Mouse (Mus musculus) CH12.LX (cell line): Measurements from ENCODE around the gene Apol7b. TPM values are rescaled to one million over a fixed set of nuclear protein-coding genes. Genes with fewer than 3 reads are reported as not detected.

Experiments
- DNase-seq: peaks from one replicate; pipeline ENCODE4 v3.0.0-alpha.2; 2013; ENCODE audit errors: extremely low read depth
- H3K27ac ChIP-seq: 2 replicates; pipeline ENCODE4 v1.5.1; 2012; ENCODE audit warnings: low read depth, mild to moderate bottlenecking, control low read depth, moderate library complexity; ENCODE audit not compliant: insufficient read depth
- H3K27me3 ChIP-seq: replicated peaks from 2 replicates; pipeline ENCODE3; 2012; ENCODE audit warnings: inconsistent platforms
- H3K36me3 ChIP-seq, 2 experiments: replicated peaks in 1 of 2; 2 replicates each; pipeline versions ENCODE3 to v1.6.1; 2012; ENCODE audit warnings: inconsistent platforms in 1 of 2, low read length in 1 of 2, mild to moderate bottlenecking in 1 of 2, mixed read lengths in 1 of 2, moderate library complexity in 1 of 2; ENCODE audit not compliant: control insufficient read depth in 1 of 2, insufficient read depth in 1 of 2
- H3K4me1 ChIP-seq, 2 experiments: 2 replicates each; pipeline ENCODE4 v1.6.1; 2012; ENCODE audit warnings: inconsistent platforms in 1 of 2, moderate library complexity in 1 of 2; ENCODE audit not compliant: insufficient read depth in 2 of 2, control insufficient read depth in 1 of 2
- H3K4me2 ChIP-seq: 2 replicates; pipeline ENCODE4 v1.6.1; 2012; ENCODE audit warnings: low read depth, mild to moderate bottlenecking, control low read depth; ENCODE audit not compliant: poor library complexity, insufficient read depth, severe bottlenecking
- H3K4me3 ChIP-seq, 3 experiments: fragments of 150-350 bp in 1 of 3; sonication (generic) in 1 of 3; replicated peaks in 1 of 3; 2 replicates each; pipeline versions ENCODE3 to v1.5.1; 2011 to 2012; ENCODE audit warnings: low read depth in 2 of 3, low read length in 2 of 3, mild to moderate bottlenecking in 2 of 3, moderate library complexity in 2 of 3, control low read depth in 1 of 3, improper control_type of control experiment in 1 of 3, inconsistent platforms in 1 of 3, mixed read lengths in 1 of 3; ENCODE audit not compliant: poor library complexity in 1 of 3
- H3K79me2 ChIP-seq: replicated peaks from 2 replicates; pipeline ENCODE4 v1.6.1; 2012; ENCODE audit warnings: mild to moderate bottlenecking, moderate library complexity; ENCODE audit not compliant: control insufficient read depth, poor library complexity, insufficient read depth, severe bottlenecking; ENCODE audit errors: extremely low read depth
- H3K9ac ChIP-seq: 2 replicates; pipeline ENCODE4 v1.6.1; 2012; ENCODE audit warnings: low read depth, mild to moderate bottlenecking, control low read depth, moderate library complexity; ENCODE audit not compliant: insufficient read depth
- H3K9me3 ChIP-seq: replicated peaks from 2 replicates; pipeline ENCODE3; 2012; ENCODE audit warnings: low read length, inconsistent platforms, mixed read lengths
- BHLHE40 ChIP-seq: IDR thresholded peaks from 2 replicates; pipeline ENCODE4 v1.6.1; 2011; ENCODE audit warnings: mild to moderate bottlenecking, low read depth, low read length, improper control_type of control experiment
- CHD1 ChIP-seq: IDR thresholded peaks from 2 replicates; pipeline ENCODE4 v1.6.1; 2012; ENCODE audit warnings: low read depth, low read length, improper control_type of control experiment, inconsistent platforms
- CHD2 ChIP-seq: IDR thresholded peaks from 2 replicates; pipeline ENCODE4 v1.6.1; 2011; ENCODE audit warnings: low read length, improper control_type of control experiment
- E2F4 ChIP-seq: IDR thresholded peaks from 2 replicates; pipeline ENCODE4 v1.6.1; 2011; ENCODE audit warnings: low read depth, low read length, improper control_type of control experiment; ENCODE audit not compliant: insufficient replicate concordance
- ELF1 ChIP-seq: IDR thresholded peaks from 2 replicates; pipeline ENCODE4 v1.6.1; 2014; ENCODE audit warnings: low read depth, mild to moderate bottlenecking, inconsistent platforms, low read length, improper control_type of control experiment
- EP300 ChIP-seq: IDR thresholded peaks from 2 replicates; pipeline ENCODE4 v1.6.1; 2011; ENCODE audit warnings: low read length, improper control_type of control experiment
- HCFC1 ChIP-seq: IDR thresholded peaks from 2 replicates; pipeline ENCODE4 v1.6.1; 2012; ENCODE audit warnings: low read depth, mild to moderate bottlenecking, inconsistent platforms, low read length, improper control_type of control experiment
- IRF4 ChIP-seq: IDR thresholded peaks from 2 replicates; pipeline ENCODE4 v1.6.1; 2014; ENCODE audit warnings: low read depth, mild to moderate bottlenecking, inconsistent platforms, low read length, improper control_type of control experiment
- JUN ChIP-seq: IDR thresholded peaks from 2 replicates; pipeline ENCODE4 v1.6.1; 2011; ENCODE audit warnings: low read depth, mild to moderate bottlenecking, low read length, improper control_type of control experiment, moderate library complexity; ENCODE audit not compliant: insufficient read depth
- JUND ChIP-seq: conservative IDR thresholded peaks from 2 replicates; pipeline ENCODE4 v1.6.1; 2011; ENCODE audit warnings: low read depth, low read length, improper control_type of control experiment
- MAFK ChIP-seq: IDR thresholded peaks from 2 replicates; pipeline ENCODE4 v1.6.1; 2011; ENCODE audit warnings: low read length, improper control_type of control experiment; ENCODE audit not compliant: insufficient replicate concordance
- MAX ChIP-seq: IDR thresholded peaks from 2 replicates; pipeline ENCODE4 v1.6.1; 2011; ENCODE audit warnings: low read length, improper control_type of control experiment
- MAZ ChIP-seq: IDR thresholded peaks from 2 replicates; pipeline ENCODE4 v1.6.1; 2012; ENCODE audit warnings: low read depth, mild to moderate bottlenecking, inconsistent platforms, low read length, improper control_type of control experiment, moderate library complexity
- MEF2A ChIP-seq: IDR thresholded peaks from 2 replicates; pipeline ENCODE4 v1.6.1; 2014; ENCODE audit warnings: low read depth, mild to moderate bottlenecking, inconsistent platforms, low read length, improper control_type of control experiment, borderline replicate concordance
- MXI1 ChIP-seq: IDR thresholded peaks from 2 replicates; pipeline ENCODE4 v1.6.1; 2011; ENCODE audit warnings: mild to moderate bottlenecking, low read depth, low read length, improper control_type of control experiment
- PAX5 ChIP-seq: IDR thresholded peaks from 2 replicates; pipeline ENCODE4 v1.6.1; 2012; ENCODE audit warnings: low read length, inconsistent platforms, mixed read lengths
- POLR2A ChIP-seq: IDR thresholded peaks from 2 replicates; pipeline ENCODE4 v1.6.1; 2011; ENCODE audit warnings: low read depth, mild to moderate bottlenecking, improper control_type of control experiment, low read length
- POLR2AphosphoS2 ChIP-seq: IDR thresholded peaks from 2 replicates; pipeline ENCODE4 v1.6.1; 2011; ENCODE audit warnings: low read depth, low read length, improper control_type of control experiment
- SIN3A ChIP-seq: IDR thresholded peaks from 2 replicates; pipeline ENCODE4 v1.6.1; 2012; ENCODE audit warnings: low read length, improper control_type of control experiment, inconsistent platforms
- TBP ChIP-seq: conservative IDR thresholded peaks from 2 replicates; pipeline ENCODE4 v1.6.1; 2011; ENCODE audit warnings: low read depth, low read length, improper control_type of control experiment
- TCF12 ChIP-seq: IDR thresholded peaks from 2 replicates; pipeline ENCODE4 v1.6.1; 2014; ENCODE audit warnings: low read depth, mild to moderate bottlenecking, inconsistent platforms, low read length, improper control_type of control experiment
- USF1 ChIP-seq: IDR thresholded peaks from 2 replicates; pipeline ENCODE4 v1.6.1; 2014; ENCODE audit warnings: low read depth, mild to moderate bottlenecking, inconsistent platforms, low read length, improper control_type of control experiment
- ZC3H11A ChIP-seq: IDR thresholded peaks from 2 replicates; pipeline ENCODE4 v1.6.1; 2012; ENCODE audit warnings: low read depth, mild to moderate bottlenecking, inconsistent platforms, low read length, improper control_type of control experiment
- ZKSCAN1 ChIP-seq: IDR thresholded peaks from 2 replicates; pipeline ENCODE4 v1.6.1; 2012; ENCODE audit warnings: low read depth, inconsistent platforms, low read length, improper control_type of control experiment, borderline replicate concordance
- ZMIZ1 ChIP-seq: IDR thresholded peaks from 2 replicates; pipeline ENCODE4 v1.6.1; 2012; ENCODE audit warnings: low read depth, mild to moderate bottlenecking, inconsistent platforms, low read length, improper control_type of control experiment
- ZNF384 ChIP-seq: IDR thresholded peaks from 2 replicates; pipeline ENCODE4 v1.6.1; 2012; ENCODE audit warnings: low read depth, low read length, improper control_type of control experiment, inconsistent platforms
- dilution Hi-C: fragments of 300-500 bp; cut with MboI; formaldehyde crosslinking; loops from 2 replicates; pipeline ENCODE4 v1.14.3; 2020; ENCODE audit warnings: low sequenced_read_pairs; ENCODE audit not compliant: extremely low pct_unique_long_range_greater_than_20kb, extremely low pct_ligation_motif_present
- in situ Hi-C: fragments of 300-500 bp; cut with MboI; formaldehyde crosslinking; loops from 3 replicates; pipeline ENCODE4 v1.14.3; 2019; ENCODE audit warnings: low sequenced_read_pairs, low pct_ligation_motif_present, low pct_unique_long_range_greater_than_20kb, mixed read lengths
- polyA plus RNA-seq: library from polyadenylated mRNA; unstranded; fragments of >175 nt; gene quantifications from 2 replicates; pipeline ENCODE4 v1.2.1, GENCODE M21; 2012; ENCODE audit warnings: low read depth; ENCODE audit not compliant: insufficient read length
- total RNA-seq, 2 experiments: library from RNA; depleted of rRNA; stranded (reverse); fragments of 300-350 nt in 1 of 2; fragments of >200 nt in 1 of 2; gene quantifications; 2 replicates each; pipeline ENCODE4 v1.2.3; 2012 to 2014

Gene Apol7b
- total and polyA plus RNA-seq, 3 experiments, result not detected

DNA sequence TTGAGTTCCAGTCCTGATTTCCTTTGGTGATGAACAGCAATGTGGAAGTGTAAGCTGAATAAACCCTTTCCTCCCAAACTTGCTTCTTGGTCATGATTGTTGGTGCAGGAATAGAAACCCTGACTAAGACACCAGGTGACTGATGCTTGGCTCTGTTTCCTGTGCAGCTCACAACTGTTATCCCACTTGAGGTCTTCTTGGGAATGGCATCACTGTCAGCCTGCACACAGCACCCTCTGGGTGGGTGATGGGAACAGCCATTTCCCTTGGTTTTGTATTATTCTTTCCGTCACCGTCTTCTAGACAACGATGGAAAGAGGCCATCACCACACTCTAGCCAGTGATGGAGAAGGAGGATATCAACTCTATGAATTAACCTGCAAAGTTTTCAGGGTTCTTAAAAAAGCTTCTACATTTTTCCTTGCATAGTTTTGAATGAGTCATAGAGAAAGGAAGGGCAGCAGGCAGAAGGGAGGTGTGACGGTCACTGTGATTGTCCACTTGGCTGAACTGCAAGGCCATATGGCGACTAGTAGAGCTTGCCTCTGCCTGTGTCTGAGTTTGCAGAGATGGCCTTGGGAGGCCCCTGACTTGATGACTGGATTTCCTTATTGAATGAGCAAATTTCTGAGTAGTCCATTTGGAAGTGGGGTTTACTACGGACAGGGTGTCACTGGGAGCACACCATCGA lies 62.8 kb downstream of the Apol7b start:
- in situ Hi-C loops, result no loop called here
- H3K9ac ChIP-seq, result no peak overlapping the region
- no peak overlapping the region for H3K4me2 ChIP-seq
- dilution Hi-C loops, result no loop called here
- no peak for DNase-seq
- no peaks in the 10 kb centered on the region for H3K4me1 ChIP-seq
- H3K27me3 ChIP-seq, result peaks cover 72% of the 10 kb centered on the region
- H3K4me3 ChIP-seq, result no peak overlapping the region
- no peaks in the 10 kb centered on the region for H3K9me3 ChIP-seq
- no peak overlapping the region for H3K27ac ChIP-seq
- no peaks in the 10 kb centered on the region for H3K79me2 ChIP-seq
- H3K36me3 ChIP-seq, result no peaks in the 10 kb centered on the region
- TF ChIP-seq ZKSCAN1 (no peak), ZNF384 (no peak), MEF2A (no peak), TBP (no peak), JUND (no peak), POLR2AphosphoS2 (no peak), EP300 (no peak), TCF12 (no peak), E2F4 (no peak), MAX (no peak), CHD2 (no peak), MAFK (no peak), SIN3A (no peak), ZMIZ1 (no peak), POLR2A (no peak), ELF1 (no peak), ZC3H11A (no peak), CHD1 (no peak), IRF4 (no peak)

DNA sequence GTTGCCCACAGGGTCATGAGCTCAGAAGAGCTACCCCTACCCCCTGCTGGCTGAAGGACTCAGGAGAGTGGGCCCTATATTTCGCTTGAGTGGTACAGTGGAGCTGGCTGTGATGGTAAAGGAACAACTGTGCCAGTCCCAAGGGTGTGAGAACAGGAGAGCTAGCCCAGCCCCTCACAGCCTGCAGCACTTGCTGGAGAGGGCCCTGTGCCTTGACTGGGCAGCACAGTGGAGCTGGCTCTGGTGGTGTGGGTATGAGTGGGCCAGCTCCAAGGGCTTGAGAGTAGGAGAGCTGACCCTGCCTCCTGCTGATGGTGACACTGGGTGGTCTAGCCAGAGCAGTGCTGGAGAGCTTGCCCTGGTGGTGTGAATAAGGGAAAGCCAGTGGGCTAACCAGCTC lies 64.4 kb downstream of the Apol7b start:
- no peaks in the 10 kb centered on the region for H3K79me2 ChIP-seq
- H3K9ac ChIP-seq, result no peak overlapping the region
- in situ Hi-C loops, result no loop called here

More for the DNA sequence above, 64.4 kb downstream of the Apol7b start:
- dilution Hi-C loops, result no loop called here
- TF ChIP-seq HCFC1 (no peak), JUND (no peak), POLR2A (no peak), MEF2A (no peak), ZMIZ1 (no peak), TBP (no peak), MXI1 (no peak), USF1 (no peak), POLR2AphosphoS2 (no peak), CHD2 (no peak), ELF1 (no peak), SIN3A (no peak), MAZ (no peak), ZKSCAN1 (no peak), TCF12 (no peak), PAX5 (no peak), BHLHE40 (no peak), JUN (no peak)
- Histone ChIP-seq H3K4me1 (no peaks in the 10 kb centered on the region), H3K27me3 (peaks cover 78% of the 10 kb centered on the region), H3K27ac (no peak overlapping the region), H3K9me3 (no peaks in the 10 kb centered on the region), H3K4me2 (no peak overlapping the region), H3K4me3 (no peak overlapping the region), H3K36me3 (no peaks in the 10 kb centered on the region)
- no peak for DNase-seq
